Mouse (Mus musculus) ES-CJ7 (cell line): ENCODE data around the gene Fbxw2.
"Not testable (repeated sequence)": the region's sequence is repeated elsewhere in the genome, so short reads cannot be mapped to it uniquely, and the experiment has no call there.

Source experiments
- DNase-seq: peaks from one replicate; pipeline ENCODE4 v3.0.0; 2011; ENCODE audit warnings: low read depth, low spot score

Fbxw2 gene

DNA sequence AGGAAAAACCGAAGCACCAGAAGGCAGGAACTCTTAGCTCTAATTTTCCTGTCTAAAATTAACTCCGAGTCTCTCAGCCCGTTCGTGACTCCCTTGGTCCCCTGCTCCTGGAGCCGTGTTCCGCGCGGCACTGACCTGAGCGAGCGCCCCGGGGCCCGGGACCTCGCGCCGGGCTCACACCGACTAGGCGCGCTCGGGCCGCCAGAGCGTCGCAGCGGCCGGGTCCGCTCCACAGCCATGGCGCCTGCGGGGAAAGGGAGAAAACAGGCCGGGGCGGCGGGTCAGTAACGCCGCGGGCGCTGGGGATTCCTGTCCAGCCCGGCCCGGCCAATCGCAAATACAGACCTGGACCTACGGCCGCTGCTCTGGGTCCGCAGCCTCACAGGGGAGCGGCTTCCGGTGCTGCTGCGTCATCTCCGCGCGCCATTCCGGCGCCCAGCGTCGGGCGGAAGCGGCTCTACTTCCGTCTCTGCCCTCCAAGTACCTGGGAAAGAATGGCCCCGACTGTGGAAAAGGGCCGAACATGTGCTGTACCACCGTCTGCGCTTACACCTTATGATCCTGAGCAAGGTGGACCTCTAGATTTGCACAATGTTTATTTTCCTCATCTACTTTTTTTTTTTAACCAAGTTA lies at the start of gene Fbxw2:
TSS of gene Fbxw2 (minus strand) at position 485 of the 633 bp plus-strand sequence.
- peak; percentile 92 for DNase-seq

- DNase-seq, result no peak
Measured at GRCm38 (mm10) chr2:34874816-34875345, 48.8 kb upstream of the Fbxw2 start, which contains the start of gene Psmd5. Psmd5 (minus strand) TSS chr2:34874968.

DNA sequence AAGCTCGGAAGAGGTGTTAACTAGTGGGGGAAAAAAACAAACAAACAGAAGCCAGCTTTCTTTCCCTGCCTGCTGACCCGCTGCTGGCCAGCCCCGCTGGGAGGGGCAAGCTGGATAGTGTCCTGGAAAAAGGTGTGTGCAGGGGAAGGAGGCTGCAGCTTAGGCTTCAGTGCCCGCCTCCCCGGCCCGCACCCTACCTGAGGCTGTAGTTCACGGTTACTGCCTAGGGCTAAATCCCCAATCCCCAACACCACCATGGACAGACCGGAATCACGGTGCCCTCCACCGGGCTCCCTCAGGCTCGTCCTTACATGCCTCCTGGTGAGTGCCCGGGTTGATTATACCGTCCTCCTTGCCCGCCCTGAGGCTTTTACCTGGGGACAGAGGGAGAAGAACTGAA lies 48.2 kb upstream of the Fbxw2 start, which contains the start of gene Cutal:
TSS of gene Cutal (plus strand) at position 126 of the 400 bp plus-strand sequence.
- DNase-seq, result peak; percentile 15

DNA sequence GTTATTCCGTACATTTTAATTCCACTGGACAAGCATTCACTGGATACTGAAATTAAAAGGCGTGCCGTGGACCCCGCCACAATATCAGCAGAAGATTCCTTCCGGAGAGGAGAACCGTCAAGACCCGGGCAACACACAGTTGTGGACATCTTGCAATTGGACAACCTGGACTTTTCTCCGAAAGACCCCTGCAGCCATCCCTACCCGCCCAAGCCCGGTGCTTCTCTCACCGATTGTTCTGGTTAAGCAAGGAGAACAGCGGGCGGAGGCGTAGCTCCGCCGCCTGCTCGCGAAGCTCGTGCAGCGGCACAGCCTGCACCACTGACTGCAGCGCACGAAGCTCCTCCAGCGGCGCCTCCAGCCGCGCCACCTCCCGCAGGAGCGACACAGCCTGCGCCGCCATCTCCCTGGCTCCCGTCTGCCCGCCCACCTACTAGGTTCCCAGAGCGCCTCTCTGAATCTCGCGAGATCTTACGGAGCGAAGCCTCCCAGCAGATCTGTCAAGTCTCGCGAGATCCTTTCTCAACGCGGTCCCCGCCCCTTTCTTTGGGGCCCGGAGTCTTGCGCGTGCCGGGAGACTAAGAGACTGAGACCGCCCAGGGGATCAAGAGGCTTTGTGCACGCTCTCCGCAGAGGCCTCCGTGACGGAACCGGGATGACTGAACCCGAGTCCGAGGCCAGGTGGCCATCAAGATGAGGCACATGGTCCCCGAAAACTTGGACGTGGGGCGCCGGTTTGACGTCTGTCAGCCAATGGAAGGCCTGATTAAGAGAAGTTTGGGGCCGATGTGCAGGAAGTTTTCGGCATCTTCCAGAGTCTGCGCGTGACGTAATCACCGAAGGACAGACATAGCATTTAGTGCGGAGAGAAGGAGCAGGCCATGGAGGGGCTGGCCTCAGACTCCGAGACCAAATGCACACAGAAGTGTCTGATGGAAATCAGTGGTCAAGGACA lies 44.7 kb upstream of the Fbxw2 start:
- DNase-seq, result peak; percentile 99

DNA sequence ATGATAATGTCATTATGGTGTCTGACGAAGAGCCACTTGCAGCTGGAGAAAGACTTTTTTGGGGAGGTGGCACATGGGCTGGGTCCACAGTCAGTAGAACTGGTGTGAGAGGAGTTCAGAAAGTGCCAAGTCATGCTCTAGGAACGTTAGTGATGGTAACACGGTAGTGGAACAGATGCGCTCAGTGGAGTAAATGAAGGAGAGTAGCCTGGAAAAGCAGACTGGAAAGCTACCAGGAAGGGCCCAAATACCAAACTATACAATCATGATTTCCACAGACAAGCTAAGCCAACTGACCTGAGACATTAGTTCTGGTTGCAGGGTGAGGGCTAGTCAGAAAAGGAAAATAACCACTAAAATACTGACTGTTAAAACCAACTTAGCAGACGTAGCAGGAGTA lies 43.6 kb upstream of the Fbxw2 start:
- DNase-seq, result no peak

DNA sequence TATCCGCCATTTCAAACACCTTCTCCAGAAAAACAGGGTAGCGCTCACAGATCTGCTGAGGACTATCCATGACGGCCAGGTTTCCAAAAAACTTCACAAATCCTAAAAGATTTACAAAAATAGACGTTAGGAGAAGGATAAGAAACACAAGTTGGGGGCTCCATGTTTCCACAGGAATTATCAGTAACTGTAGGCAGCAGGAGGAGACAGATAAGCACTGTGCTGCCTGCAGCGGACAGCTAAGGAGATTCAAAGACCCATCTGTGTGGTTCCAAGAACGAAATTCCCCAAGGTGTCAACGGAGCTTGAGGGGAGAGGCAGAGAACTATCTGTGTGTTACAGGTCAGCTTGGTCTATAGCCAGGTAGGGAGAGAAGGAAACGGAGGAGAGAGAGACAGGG lies 31.6 kb upstream of the Fbxw2 start:
- no peak for DNase-seq

DNA sequence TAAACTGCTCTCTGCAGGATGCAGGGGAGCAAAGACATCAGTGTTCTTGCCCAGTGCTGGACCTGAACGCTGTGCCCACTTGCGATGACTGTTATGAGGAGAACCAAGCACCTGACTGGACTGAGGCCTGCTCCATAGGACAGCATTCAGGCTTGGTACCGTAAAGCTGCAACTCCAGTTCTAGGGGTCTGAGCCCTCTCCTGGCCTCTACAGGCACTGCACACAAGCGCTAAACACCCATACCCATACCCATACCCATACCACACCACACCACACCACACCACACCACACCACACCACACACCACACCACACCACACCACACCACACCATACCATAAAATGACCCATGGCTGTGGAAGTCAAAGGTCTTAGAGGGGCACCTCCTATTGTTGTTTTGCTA lies 29.2 kb upstream of the Fbxw2 start:
- DNase-seq, result peak; percentile 31

DNA sequence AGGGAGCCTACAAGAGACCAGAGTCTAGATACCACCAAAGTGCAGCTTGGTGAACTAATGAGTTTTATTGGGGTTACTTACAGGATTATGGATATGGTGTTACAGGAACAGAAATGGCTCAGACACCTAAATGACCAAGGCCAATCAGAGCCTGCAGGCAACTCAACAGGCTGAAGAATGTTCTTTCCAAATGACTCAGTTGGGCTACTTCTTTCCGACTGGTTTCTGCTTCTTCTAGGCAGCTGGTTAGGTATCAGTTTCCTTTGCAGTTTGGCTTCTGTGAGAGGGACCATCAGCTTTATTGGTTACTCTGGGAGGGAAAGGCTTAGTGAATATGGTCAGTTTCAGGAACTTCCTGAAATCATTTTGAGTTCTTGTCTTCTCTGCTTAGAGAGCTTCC lies 21.6 kb upstream of the Fbxw2 start:
- DNase-seq, result no peak

DNA sequence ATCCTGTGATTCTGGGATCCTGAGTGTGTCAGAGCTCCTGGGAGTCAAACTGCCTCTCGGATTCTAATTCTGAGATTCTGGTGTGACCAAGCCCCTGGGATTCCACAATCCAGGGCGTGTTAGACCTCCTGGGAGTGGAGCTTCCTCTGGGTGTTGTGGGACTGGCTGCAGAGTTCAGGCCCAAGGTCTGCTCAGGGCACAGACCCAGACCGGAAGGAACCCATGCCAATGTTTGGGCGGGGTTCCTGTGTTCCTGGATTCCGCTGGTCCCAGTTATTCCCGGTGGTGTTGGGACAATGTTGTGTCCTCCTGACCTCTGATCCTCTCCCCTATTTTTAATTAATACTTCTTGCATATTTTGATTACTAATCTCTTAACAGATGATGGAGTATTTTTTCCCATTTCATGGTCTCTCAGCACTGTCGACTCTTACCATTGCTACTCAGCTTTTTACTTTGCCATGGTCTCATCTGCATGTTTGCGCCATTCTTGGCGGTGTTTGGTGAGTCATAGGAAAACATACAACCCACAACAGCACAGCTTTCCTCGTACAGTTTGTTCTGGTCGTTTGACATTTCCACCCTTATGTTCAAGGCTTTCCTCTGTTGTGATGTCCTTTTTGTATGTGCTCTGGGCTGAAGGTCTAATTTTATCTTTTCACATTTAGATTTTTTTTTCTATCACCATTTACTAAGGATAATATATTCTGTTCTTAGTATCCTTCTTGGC lies 17.3 kb upstream of the Fbxw2 start:
- peak; percentile 45 for DNase-seq

DNA sequence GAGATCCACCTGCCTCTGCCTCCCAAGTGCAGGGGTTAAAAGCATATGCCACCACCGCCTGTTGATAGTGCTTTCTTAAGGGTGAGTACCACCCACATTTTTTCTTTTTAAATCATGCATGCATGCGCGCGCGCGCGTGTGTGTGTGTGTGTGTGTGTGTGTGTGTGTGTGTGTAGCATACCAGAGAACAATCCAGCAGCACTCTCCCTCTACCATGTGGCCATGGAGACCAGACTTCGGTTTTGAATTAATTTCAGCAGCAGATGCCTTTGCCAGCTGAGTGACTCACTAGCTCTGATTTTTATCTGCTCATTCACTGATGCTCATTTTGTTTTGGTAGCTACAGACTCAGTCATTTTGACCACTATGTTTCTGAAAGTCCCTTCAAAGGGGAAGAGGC lies 15.6 kb upstream of the Fbxw2 start:
- DNase-seq, result no peak

DNA sequence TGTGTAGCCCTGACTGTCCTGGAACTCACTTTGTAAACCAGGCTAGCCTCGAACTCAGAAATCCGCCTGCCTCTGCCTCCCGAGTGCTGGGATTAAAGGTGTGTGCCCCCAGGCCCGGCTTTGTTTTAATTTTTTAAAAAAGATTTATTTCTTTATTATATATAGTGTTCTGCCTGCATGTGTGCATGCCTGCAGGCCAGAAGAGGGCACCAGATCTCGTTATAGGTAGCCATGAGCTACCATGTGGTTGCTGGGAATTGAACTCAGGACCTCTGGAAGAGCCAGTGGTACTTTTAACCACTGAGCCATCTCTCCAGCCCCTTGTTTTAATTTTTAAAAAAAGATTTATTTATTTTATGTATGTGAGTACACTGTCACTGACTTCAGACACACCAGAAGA lies 14.0 kb upstream of the Fbxw2 start:
- not testable (repeated sequence) for DNase-seq

DNA sequence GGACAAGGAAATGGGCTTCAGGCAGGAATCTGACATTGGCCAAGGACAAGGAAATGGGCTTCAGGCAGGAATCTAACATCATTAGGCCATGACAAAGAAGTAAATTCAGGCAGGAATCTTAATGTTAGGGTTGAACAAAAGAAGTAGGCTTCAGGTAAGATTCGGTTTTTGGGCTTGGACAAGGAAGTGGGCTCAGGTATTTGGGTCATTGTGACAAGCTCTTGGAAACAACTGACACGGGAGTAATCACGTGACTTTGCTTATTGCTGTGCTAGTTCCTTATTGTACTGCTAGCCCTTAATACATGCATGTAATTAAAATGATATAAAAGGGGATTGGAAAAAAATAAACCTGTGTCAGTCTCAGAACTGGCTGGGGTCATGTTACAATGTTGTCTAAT lies 9.6 kb upstream of the Fbxw2 start:
- peak; percentile 72 for DNase-seq

GRCm38 (mm10) chr2:34833624-34834023 lies 7.5 kb upstream of the Fbxw2 start:
- DNase-seq, result no peak

- DNase-seq, result not testable (repeated sequence)
Measured at GRCm38 (mm10) chr2:34832766-34833457, 6.8 kb upstream of the Fbxw2 start, which contains the start of gene Gm34653. Gm34653 (plus strand) TSS chr2:34833007.

DNA sequence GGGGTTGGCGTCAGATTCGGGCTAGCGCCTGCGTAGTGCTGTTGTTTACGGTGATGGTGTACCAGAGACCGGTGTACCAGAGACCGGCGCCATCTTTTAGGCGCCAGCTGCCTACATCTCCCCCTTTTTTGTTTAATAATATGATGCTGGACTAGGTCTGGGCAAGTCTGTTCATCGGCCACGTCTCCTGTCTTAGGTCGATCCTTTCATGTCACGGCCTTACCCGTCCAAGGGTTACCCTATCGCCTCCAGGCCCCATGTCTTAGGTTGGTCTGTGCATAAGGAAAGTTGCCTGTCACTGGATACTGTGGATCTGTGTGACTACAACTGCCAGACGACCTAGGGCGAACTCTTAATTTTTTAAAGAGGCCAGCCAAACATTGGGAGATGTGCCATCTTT lies 4.0 kb upstream of the Fbxw2 start:
- DNase-seq, result peak; percentile 53

DNA sequence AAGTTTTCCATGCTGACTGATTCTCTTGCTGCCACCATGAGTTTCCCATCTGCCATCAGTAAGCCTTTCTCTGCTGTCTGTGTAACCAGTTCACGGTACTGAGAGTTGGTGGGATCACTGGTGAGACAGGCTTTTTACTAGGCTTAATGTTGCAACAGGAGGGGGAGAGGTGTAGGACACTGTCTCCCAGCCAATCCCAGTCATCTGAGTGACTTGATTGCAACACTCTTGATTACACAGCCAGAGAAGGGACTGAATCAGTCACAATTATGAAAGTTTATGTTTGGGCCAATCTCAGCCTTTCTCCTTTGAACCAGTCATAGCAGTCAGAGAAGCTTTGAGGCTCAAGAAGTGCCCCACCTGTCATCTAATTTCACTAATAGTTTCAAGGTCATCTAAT lies 1.9 kb upstream of the Fbxw2 start:
- no peak for DNase-seq

GRCm38 (mm10) chr2:34827591-34827990 lies 1.5 kb upstream of the Fbxw2 start:
- DNase-seq, result no peak

GRCm38 (mm10) chr2:34826460-34827231 lies 535 bp upstream of the Fbxw2 start:
- DNase-seq, result peak; percentile 25

DNA sequence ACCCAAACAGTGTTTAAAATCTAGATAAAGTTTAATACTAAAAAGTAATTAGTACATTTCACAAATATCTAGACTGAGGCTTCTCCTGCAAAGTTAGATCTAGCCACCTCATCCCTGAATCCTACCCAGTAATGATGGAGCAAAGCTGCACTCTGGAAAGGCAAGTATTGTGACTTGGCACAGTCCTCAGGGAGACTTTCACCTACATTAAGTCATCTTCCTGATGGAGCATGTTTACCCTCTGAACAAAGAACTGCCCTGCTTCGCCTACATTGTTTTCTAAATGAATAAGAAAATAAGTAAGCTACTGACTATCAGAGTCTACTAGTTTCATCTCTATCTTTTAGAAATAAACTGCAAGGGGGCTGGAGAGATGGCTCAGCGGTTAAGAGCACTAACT lies 7.6 kb downstream of the Fbxw2 start:
- no peak for DNase-seq

- DNase-seq, result peak; percentile 29
Measured at GRCm38 (mm10) chr2:34815893-34816292, 10.2 kb downstream of the Fbxw2 start.
